Mouse (Mus musculus) liver, embryonic 14.5 days (tissue): Measurements from ENCODE around the gene Tnr. TPM values are rescaled to one million over a fixed set of nuclear protein-coding genes. Genes with fewer than 3 reads are reported as not detected.

Experiments
- ATAC-seq: fragments of 200-750 bp; cut with Nextera tagmentation; 2 replicates; pipeline ENCODE4 v1.8.0; 2017; ENCODE audit warnings: moderate number of reproducible peaks, mild to moderate bottlenecking, moderate library complexity; ENCODE audit not compliant: insufficient read depth
- DNase-seq, 3 experiments: peaks; one replicate each; pipeline ENCODE4 v3.0.0-alpha.2; 2012 to 2013; ENCODE audit warnings: low read depth in 3 of 3, low spot score in 3 of 3
- H3K27ac ChIP-seq: fragments of 300-500 bp; sonication (generic); 2 replicates; pipeline ENCODE4 v1.5.1; 2014; ENCODE audit warnings: moderate library complexity, mild to moderate bottlenecking, control low read depth, inconsistent platforms
- H3K27me3 ChIP-seq: fragments of 300-500 bp; sonication (generic); 2 replicates; pipeline ENCODE4 v1.6.1; 2014; ENCODE audit warnings: mild to moderate bottlenecking, low read length, moderate library complexity; ENCODE audit not compliant: control insufficient read depth, insufficient read depth
- H3K36me3 ChIP-seq: fragments of 300-500 bp; sonication (generic); replicated peaks from 2 replicates; pipeline ENCODE4 v1.6.1; 2014; ENCODE audit warnings: low read depth; ENCODE audit not compliant: control insufficient read depth, insufficient read depth
- H3K4me1 ChIP-seq, 2 experiments: fragments of 200-500 bp in 1 of 2; fragments of 300-500 bp in 1 of 2; sonication (generic) in 1 of 2; replicated peaks; 2 replicates each; pipeline ENCODE4 v1.6.1; 2012 to 2014; ENCODE audit warnings: antibody characterized with exemption in 1 of 2, inconsistent platforms in 1 of 2, low read length in 1 of 2; ENCODE audit not compliant: control insufficient read depth in 2 of 2, insufficient read depth in 2 of 2
- H3K4me2 ChIP-seq: fragments of 300-500 bp; sonication (generic); 2 replicates; pipeline ENCODE4 v1.6.1; 2014; ENCODE audit warnings: low read depth, mild to moderate bottlenecking, control low read depth, moderate library complexity
- H3K4me3 ChIP-seq, 2 experiments: fragments of 200-500 bp in 1 of 2; fragments of 300-500 bp in 1 of 2; sonication (generic) in 1 of 2; 2 replicates each; pipeline ENCODE4 v1.5.1; 2012 to 2014; ENCODE audit warnings: low read depth in 2 of 2, low read length in 2 of 2, mild to moderate bottlenecking in 2 of 2, control low read depth in 1 of 2, inconsistent platforms in 1 of 2, moderate library complexity in 1 of 2; ENCODE audit not compliant: insufficient read depth in 1 of 2
- H3K9ac ChIP-seq: fragments of 300-500 bp; sonication (generic); replicated peaks from 2 replicates; pipeline ENCODE4 v1.6.1; 2014; ENCODE audit warnings: mild to moderate bottlenecking, control low read depth, moderate library complexity
- H3K9me3 ChIP-seq: fragments of 300-500 bp; sonication (generic); 2 replicates; pipeline ENCODE4 v1.6.1; 2016; ENCODE audit warnings: low read length, mixed read lengths; ENCODE audit not compliant: control insufficient read depth
- CTCF ChIP-seq: IDR thresholded peaks from 2 replicates; pipeline ENCODE4 v1.5.1; 2016; ENCODE audit warnings: antibody characterized with exemption, low read depth, control low read depth
- EP300 ChIP-seq: IDR thresholded peaks from 2 replicates; pipeline ENCODE4 v1.6.1; 2016; ENCODE audit warnings: antibody characterized with exemption, low read depth
- WGBS: fragments of 180-500 bp; shearing (Covaris S2); extraction: QIAGEN DNeasy Blood & Tissue Kit; methylation state at CpG from one replicate; pipeline ENCODE4 v1.1.7; 2014; ENCODE audit not compliant: insufficient replicate concordance; 5-methylcytosine and 5-hydroxymethylcytosine counted together
- polyA plus RNA-seq, 2 experiments: library from polyadenylated mRNA; depleted of rRNA in 1 of 2; stranded (reverse) in 1 of 2; unstranded in 1 of 2; fragments of >200 nt; fragmentation: Nextera tagmentation in 1 of 2; extraction: Ambion mirVana in 1 of 2; gene quantifications; 2 replicates each; pipeline versions ENCODE4 v1.2.1 to v1.2.3; 2012 to 2014

The Tnr gene
- polyA plus RNA-seq, 2 experiments, result 0.02 to 0.03 TPM

DNA sequence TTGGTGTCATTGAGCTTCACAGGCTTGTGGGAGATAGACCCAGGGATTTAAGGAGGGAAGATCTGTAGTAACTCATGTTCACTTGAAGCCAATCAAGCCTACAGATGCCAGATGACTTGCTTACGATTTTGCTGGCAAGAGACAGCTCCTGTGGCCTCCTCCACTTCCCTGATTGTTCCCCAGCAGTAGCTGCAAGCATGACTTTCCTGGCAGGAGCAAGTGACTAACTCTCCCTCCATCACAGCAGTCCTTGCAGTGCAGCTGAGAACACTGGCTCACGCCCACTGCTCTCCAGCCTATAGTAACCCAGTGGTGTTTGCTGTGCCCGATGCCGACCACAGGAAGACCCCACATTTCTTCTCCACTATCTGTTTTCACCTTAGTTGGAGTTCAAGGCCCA, 356.3 kb downstream of the Tnr start:
- Histone ChIP-seq H3K27ac (no peak overlapping the region), H3K36me3 (no peaks in the 10 kb centered on the region), H3K9me3 (no peaks in the 10 kb centered on the region), H3K4me3 (no peak overlapping the region), H3K27me3 (no peaks in the 10 kb centered on the region), H3K4me1 (no peaks in the 10 kb centered on the region), H3K4me2 (no peak overlapping the region), H3K9ac (no peak overlapping the region)
- 53% methylated on average over 4 of the region's 4 CpGs for WGBS
- TF ChIP-seq EP300, result no peak
- no peak for TF ChIP-seq CTCF
- ATAC-seq (no peak), DNase-seq (no peak)

DNA sequence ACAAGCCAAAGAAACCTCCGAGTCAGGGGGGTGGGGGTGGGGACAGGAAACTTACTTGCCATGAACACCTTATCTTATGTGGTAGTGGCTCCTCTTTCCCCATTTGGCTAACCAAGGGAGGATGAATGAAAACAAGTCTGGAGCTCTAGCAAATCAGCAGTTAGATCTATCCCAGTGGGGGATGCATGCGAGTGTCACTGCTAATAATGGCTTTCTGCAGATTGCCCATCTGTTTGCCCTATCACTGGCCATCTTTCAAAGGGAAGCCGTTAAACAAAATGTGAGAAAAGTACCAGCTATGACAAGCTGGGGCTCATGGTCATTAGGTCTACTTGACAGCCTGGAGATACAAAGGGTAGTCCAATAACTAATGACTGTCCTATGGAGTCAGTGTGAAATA, 361.9 kb downstream of the Tnr start:
- Histone ChIP-seq H3K4me1 (no peaks in the 10 kb centered on the region), H3K27ac (no peak overlapping the region), H3K36me3 (no peaks in the 10 kb centered on the region), H3K9me3 (no peaks in the 10 kb centered on the region), H3K9ac (no peak overlapping the region), H3K4me2 (no peak overlapping the region), H3K27me3 (no peaks in the 10 kb centered on the region), H3K4me3 (no peak overlapping the region)
- no peak for TF ChIP-seq CTCF
- no peak for TF ChIP-seq EP300
- 20% methylated on average over 3 of the region's 3 CpGs for whole genome bisulfite sequencing
- DNase-seq, result no peak
- no peak for ATAC-seq

DNA sequence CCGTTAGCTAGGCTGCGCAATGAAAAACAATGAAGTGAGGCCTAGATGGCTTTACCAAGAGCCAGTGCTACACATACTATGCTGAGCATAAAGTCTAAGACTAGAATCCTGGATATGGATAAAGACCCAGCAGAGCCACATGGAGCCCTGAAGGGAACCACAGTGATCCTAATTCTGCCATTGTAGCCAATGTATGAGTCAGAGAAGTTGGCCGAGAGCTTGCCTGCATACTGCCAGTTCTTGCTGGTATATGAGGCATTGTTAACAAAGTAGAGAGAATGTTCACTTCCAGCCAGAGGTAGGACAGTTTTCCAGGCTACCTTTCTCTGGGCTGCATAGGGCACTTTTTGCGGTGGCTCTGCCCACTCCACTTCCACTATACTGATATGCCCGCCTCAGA, 365.0 kb downstream of the Tnr start:
- WGBS, result 77% methylated on average over 5 of the region's 5 CpGs

DNA sequence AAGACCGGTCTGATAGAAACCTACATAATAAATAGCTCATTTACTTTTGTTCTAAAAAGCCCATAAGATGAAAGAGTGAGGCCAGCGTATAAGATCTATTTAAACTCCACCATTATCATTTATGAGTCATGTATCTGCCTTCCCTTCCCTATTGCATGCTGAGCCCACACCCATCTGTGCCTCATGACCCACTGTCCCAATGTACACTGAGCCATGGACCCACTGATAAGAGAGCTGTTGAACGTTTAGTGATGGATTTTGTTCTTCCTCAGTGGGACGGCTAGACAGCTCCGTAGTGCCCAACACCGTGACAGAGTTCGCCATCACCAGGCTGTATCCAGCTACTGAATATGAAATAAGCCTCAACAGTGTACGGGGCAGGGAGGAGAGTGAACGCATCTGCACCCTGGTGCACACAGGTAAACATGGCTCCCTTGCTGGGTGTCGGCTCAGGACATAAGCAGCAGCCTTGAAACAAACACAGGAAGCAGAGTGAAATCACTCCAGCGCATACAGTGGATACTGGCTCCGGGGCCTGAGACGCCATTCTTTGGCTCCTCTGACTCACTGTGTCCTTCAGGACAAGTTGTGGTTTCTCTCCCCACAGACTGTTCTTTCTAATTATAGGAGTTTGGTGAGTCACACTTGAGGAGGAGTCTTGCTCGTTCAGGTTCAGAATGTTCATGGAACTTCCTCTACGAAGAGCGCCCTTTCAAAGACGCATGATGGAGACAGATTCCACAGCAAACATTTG, 365.6 kb downstream of the Tnr start:
- ATAC-seq (no peak), DNase-seq (peak in 1 of 3 experiments; percentile 17)
- Histone ChIP-seq H3K4me3 (no peak overlapping the region), H3K36me3 (no peaks in the 10 kb centered on the region), H3K4me1 (no peaks in the 10 kb centered on the region), H3K9ac (no peak overlapping the region), H3K9me3 (no peaks in the 10 kb centered on the region), H3K4me2 (no peak overlapping the region), H3K27me3 (no peaks in the 10 kb centered on the region), H3K27ac (no peak overlapping the region)
- TF ChIP-seq CTCF (no peak), EP300 (no peak)
- 37% methylated on average over 17 of the region's 17 CpGs for WGBS

More for the DNA sequence above, 365.0 kb downstream of the Tnr start:
- no peak for DNase-seq
- Histone ChIP-seq H3K9me3 (no peaks in the 10 kb centered on the region), H3K36me3 (no peaks in the 10 kb centered on the region), H3K4me1 (no peaks in the 10 kb centered on the region), H3K9ac (no peak overlapping the region), H3K4me2 (no peak overlapping the region), H3K4me3 (no peak overlapping the region), H3K27me3 (no peaks in the 10 kb centered on the region), H3K27ac (no peak overlapping the region)
- no peak for TF ChIP-seq EP300
- TF ChIP-seq CTCF, result no peak
- no peak for ATAC-seq

DNA sequence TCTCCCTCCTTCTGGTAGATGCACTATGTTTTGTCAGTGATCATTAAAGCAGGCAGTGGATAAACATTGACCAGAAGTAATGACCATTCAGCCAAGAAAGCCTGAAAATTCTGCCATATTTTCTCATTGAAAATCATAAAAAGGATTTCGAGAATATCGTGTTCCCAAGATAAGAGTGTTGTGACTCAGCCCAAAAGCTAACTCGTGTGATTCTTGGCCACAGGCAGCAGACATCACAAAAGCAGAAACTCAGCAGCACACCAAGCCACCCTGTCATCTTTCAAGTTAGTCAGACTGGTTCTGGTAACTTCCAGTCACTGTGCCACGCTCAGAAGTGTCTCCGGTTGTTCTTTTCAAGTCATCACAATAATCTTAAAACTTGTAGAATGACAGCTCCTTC, 367.0 kb downstream of the Tnr start:
- Histone ChIP-seq H3K4me3 (no peak overlapping the region), H3K4me1 (peaks cover 0 to 3% of the 10 kb centered on the region in 2 experiments; a peak in 2 of 4 replicates), H3K9me3 (no peaks in the 10 kb centered on the region), H3K27ac (no peak overlapping the region), H3K36me3 (no peaks in the 10 kb centered on the region), H3K27me3 (no peaks in the 10 kb centered on the region), H3K9ac (no peak overlapping the region), H3K4me2 (no peak overlapping the region)
- TF ChIP-seq CTCF, result no peak
- TF ChIP-seq EP300, result no peak
- DNase-seq (no peak), ATAC-seq (no peak)
- 59% methylated on average over 5 of the region's 5 CpGs for WGBS
